Mouse (Mus musculus) myocyte (in vitro differentiated cells): Measurements from ENCODE around the gene B3galnt1.

ENCODE experiments used
- CEBPB ChIP-seq: IDR thresholded peaks from 2 replicates; pipeline ENCODE4 v1.6.1; 2011; ENCODE audit warnings: mild to moderate bottlenecking, moderate library complexity; ENCODE audit not compliant: poor library complexity, insufficient read depth, severe bottlenecking
- E2F4 ChIP-seq: IDR thresholded peaks from one replicate; pipeline ENCODE4 v1.6.1; 2011; ENCODE audit warnings: mild to moderate bottlenecking, control low read depth, moderate library complexity; ENCODE audit not compliant: insufficient read depth
- MAX ChIP-seq: IDR thresholded peaks from one replicate; pipeline ENCODE4 v1.6.1; 2011; ENCODE audit warnings: low read depth, mild to moderate bottlenecking, control low read depth
- MYOD1 ChIP-seq, 3 experiments: IDR thresholded peaks; one replicate each; pipeline ENCODE4 v1.6.1; 2011; ENCODE audit warnings: control low read depth in 2 of 3, low read depth in 2 of 3, mild to moderate bottlenecking in 2 of 3, moderate library complexity in 1 of 3; ENCODE audit not compliant: insufficient read length in 2 of 3, control insufficient read depth in 1 of 3
- MYOG ChIP-seq, 3 experiments: IDR thresholded peaks; one replicate each; pipeline ENCODE4 v1.6.1; 2011; ENCODE audit warnings: control low read depth in 2 of 3, low read depth in 2 of 3, mild to moderate bottlenecking in 2 of 3; ENCODE audit not compliant: insufficient read length in 2 of 3, control insufficient read depth in 1 of 3, insufficient read depth in 1 of 3
- POLR2A ChIP-seq: IDR thresholded peaks from one replicate; pipeline ENCODE4 v1.6.1; 2011; ENCODE audit warnings: low read depth, mild to moderate bottlenecking, control low read depth, moderate library complexity; ENCODE audit not compliant: insufficient read length
- POLR2AphosphoS2 ChIP-seq: IDR thresholded peaks from one replicate; pipeline ENCODE4 v1.6.1; 2011; ENCODE audit warnings: low read depth, control low read depth; ENCODE audit not compliant: insufficient read length
- REST ChIP-seq: IDR thresholded peaks from one replicate; pipeline ENCODE4 v1.6.1; 2011; ENCODE audit warnings: mild to moderate bottlenecking, control low read depth, moderate library complexity; ENCODE audit not compliant: insufficient read depth, insufficient read length
- TCF12 ChIP-seq: IDR thresholded peaks from one replicate; pipeline ENCODE4 v1.6.1; 2011; ENCODE audit warnings: mild to moderate bottlenecking, control low read depth; ENCODE audit not compliant: poor library complexity, insufficient read depth, severe bottlenecking
- TCF3 ChIP-seq: IDR thresholded peaks from one replicate; pipeline ENCODE4 v1.6.1; 2011; ENCODE audit warnings: low read depth, control low read depth; ENCODE audit not compliant: insufficient read length
- USF1 ChIP-seq: IDR thresholded peaks from one replicate; pipeline ENCODE4 v1.6.1; 2011; ENCODE audit warnings: low read depth, mild to moderate bottlenecking, control low read depth, moderate library complexity

DNA sequence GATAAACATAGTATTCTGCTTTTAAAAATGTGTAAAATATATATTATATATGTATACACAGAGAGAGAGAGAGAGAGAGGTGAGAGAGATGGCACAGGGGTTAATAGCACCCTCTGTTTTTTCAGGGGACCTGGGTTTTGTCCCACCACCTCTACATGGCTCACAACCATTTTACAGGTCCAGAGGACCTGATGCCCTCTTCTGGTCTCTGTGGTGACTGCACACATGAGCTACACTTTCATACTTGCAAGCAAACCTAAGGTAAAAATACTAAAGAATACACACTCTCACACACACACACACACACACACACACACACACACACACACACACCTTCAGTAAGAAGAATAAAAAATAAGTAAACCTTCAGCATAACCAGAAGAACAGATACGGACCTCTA is 20.0 kb downstream of the B3galnt1 start:
- TF ChIP-seq POLR2A (no peak), TCF12 (no peak), MAX (no peak), E2F4 (no peak), USF1 (no peak), MYOG (IDR thresholded peaks at IDR 0.05; ENCODE audit: control insufficient read depth in 1 of 3, insufficient read depth in 1 of 3, insufficient read length in 2 of 3, low read depth in 2 of 3) (no peak), POLR2AphosphoS2 (no peak), CEBPB (no peak), TCF3 (no peak), MYOD1 (IDR thresholded peaks at IDR 0.05; ENCODE audit: control insufficient read depth in 1 of 3, insufficient read length in 2 of 3, low read depth in 2 of 3) (no peak), REST (no peak)
